25 mouse cellular contexts compared by ENCODE assay signal in genomic region chr1:58495603-58496002, GRCm38 (mm10).
"Had no signal": no experiment of that assay in that cellular context is flagged by ENCODE, and none has a peak within 500 bp of the region (broad histone marks: within the 10 kb centered on the region; RNA-seq: fewer than 3 reads in every experiment).

No protein-coding gene starts in this region.

- H3K27me3 ChIP-seq: hindbrain, embryonic 12.5 days; intestine, embryonic 15.5 days; limb, embryonic 12.5 days; liver, embryonic 13.5 days had no signal

- H3K9ac ChIP-seq: hindbrain, embryonic 12.5 days; hindbrain, embryonic 14.5 days; intestine, embryonic 15.5 days; limb, embryonic 12.5 days; liver, embryonic 13.5 days had no signal

- ATAC-seq: hindbrain, embryonic 16.5 days; inflammation-experienced regulatory T-cells, adult 6 months; intestine, embryonic 15.5 days; intestine, postnatal 0 days had no signal

- H3K4me3 ChIP-seq: gastrocnemius, adult 2 months; heart, adult 2 months; hindbrain, embryonic 10.5 days; hindbrain, embryonic 12.5 days; intestine, embryonic 15.5 days; layer of hippocampus, adult 2 months; limb, embryonic 10.5 days; limb, embryonic 12.5 days; liver, embryonic 13.5 days had no signal

- H3K9me3 ChIP-seq: hindbrain, embryonic 10.5 days; hindbrain, embryonic 12.5 days; intestine, embryonic 15.5 days; limb, embryonic 10.5 days; limb, embryonic 12.5 days; liver, embryonic 13.5 days had no signal

- H3K27ac ChIP-seq: gastrocnemius, adult 2 months; heart, adult 2 months; hindbrain, embryonic 10.5 days; hindbrain, embryonic 12.5 days; hindbrain, embryonic 14.5 days; intestine, embryonic 15.5 days; layer of hippocampus, adult 2 months; limb, embryonic 10.5 days; limb, embryonic 12.5 days; liver, embryonic 13.5 days had no signal

- H3K4me2 ChIP-seq: heart, embryonic 11.5 days; hindbrain, embryonic 12.5 days; hindbrain, embryonic 14.5 days; intestine, embryonic 15.5 days; limb, embryonic 12.5 days; liver, embryonic 11.5 days; liver, embryonic 13.5 days had no signal

- H3K4me1 ChIP-seq: hindbrain, embryonic 10.5 days; hindbrain, embryonic 12.5 days; intestine, embryonic 15.5 days; limb, embryonic 10.5 days; limb, embryonic 12.5 days; liver, embryonic 13.5 days had no signal

- DNase-seq: gastrocnemius, adult 2 months; gastrocnemius, postnatal 10 days; gastrocnemius, postnatal 25 days; heart, adult 2 months; heart, postnatal 10 days; heart, postnatal 4 days; kidney, adult 18-20 months; kidney, adult 8-10 months; kidney, postnatal 10 days; kidney, postnatal 25 days; kidney, postnatal 4 days; liver; liver, embryonic 13.5 days had no signal
